Mouse (Mus musculus) erythroblast, embryonic 14.5 days (primary cell): ENCODE measurements around the gene Hist1h2aa. TPM values are rescaled to one million over a fixed set of nuclear protein-coding genes. Genes with fewer than 3 reads are reported as not detected.

Source experiments
- H3K27me3 ChIP-seq: 2 replicates; pipeline ENCODE4 v1.6.1; 2012; ENCODE audit warnings: inconsistent platforms; ENCODE audit not compliant: control insufficient read depth
- H3K36me3 ChIP-seq: 2 replicates; pipeline ENCODE4 v1.6.1; 2012; ENCODE audit warnings: mild to moderate bottlenecking, inconsistent platforms; ENCODE audit not compliant: control insufficient read depth
- H3K4me1 ChIP-seq: 2 replicates; pipeline ENCODE4 v1.6.1; 2012; ENCODE audit warnings: inconsistent platforms; ENCODE audit not compliant: control insufficient read depth
- H3K4me3 ChIP-seq: replicated peaks from 2 replicates; pipeline ENCODE3; 2012; ENCODE audit warnings: moderate library complexity, mild to moderate bottlenecking, inconsistent platforms
- H3K9me3 ChIP-seq: 2 replicates; pipeline ENCODE4 v1.6.1; 2012; ENCODE audit warnings: low read length, inconsistent platforms, mixed read lengths; ENCODE audit not compliant: control insufficient read depth
- GATA1 ChIP-seq: IDR thresholded peaks from 2 replicates; pipeline ENCODE4 v1.6.1; 2012; ENCODE audit warnings: low read length, inconsistent platforms, mixed read lengths
- TAL1 ChIP-seq: IDR thresholded peaks from 3 replicates; pipeline ENCODE4 v1.6.1; 2012; ENCODE audit warnings: low read length, inconsistent platforms, mixed read lengths
- polyA plus RNA-seq: library from polyadenylated mRNA; stranded (reverse); fragments of >175 nt; gene quantifications from 2 replicates; pipeline ENCODE4 v1.2.3, GENCODE M21; 2012

Hist1h2aa gene
- polyA plus RNA-seq, 1 experiment, result not detected

GRCm38 (mm10) chr13:23971870-23972269, 37.6 kb downstream of the Hist1h2aa start:
- Histone ChIP-seq H3K4me3 (no peak overlapping the region), H3K9me3 (no peaks in the 10 kb centered on the region), H3K27me3 (no peaks in the 10 kb centered on the region), H3K4me1 (no peaks in the 10 kb centered on the region), H3K36me3 (no peaks in the 10 kb centered on the region)
- TF ChIP-seq TAL1, result no peak
- no peak for TF ChIP-seq GATA1

DNA sequence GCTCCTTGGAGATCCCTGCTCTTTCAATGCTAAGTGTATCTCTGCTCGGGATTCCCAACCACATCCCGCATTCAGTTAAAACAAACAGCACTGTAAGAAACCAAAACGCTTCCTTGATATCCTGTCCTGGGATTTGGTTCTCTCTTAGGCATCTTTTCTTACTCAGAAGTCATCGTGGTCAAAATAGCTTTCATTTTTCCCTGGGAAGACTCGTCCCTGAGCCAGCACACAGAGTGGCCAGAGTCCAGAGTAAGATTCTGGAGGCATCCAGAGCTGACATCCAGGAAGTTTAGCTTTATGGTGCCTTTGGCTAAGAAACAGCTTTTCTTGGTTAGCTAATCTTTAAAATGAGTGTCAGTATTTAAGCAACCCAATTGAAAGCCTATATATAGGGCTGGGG, 38.0 kb downstream of the Hist1h2aa start:
- Histone ChIP-seq H3K27me3 (no peaks in the 10 kb centered on the region), H3K4me1 (no peaks in the 10 kb centered on the region), H3K4me3 (no peak overlapping the region), H3K36me3 (no peaks in the 10 kb centered on the region), H3K9me3 (no peaks in the 10 kb centered on the region)
- TF ChIP-seq TAL1, result no peak
- TF ChIP-seq GATA1, result no peak

Other genes starting within 250 kb of the Hist1h2aa start
- 0.10 TPM in 1 of 2 replicates, not detected in the other for gene Hist1h1t, start 238.6 kb upstream of the Hist1h2aa start, polyA plus RNA-seq
- gene Hist1h4c, start 236.0 kb upstream of the Hist1h2aa start, polyA plus RNA-seq, result 0.93 and 3.0 TPM in 2 replicates
- gene Hfe, start 223.6 kb upstream of the Hist1h2aa start, polyA plus RNA-seq, result 0.15 and 0.53 TPM in 2 replicates
- 54.6 and 94.3 TPM in 2 replicates for gene Hist1h1c, start 195.7 kb upstream of the Hist1h2aa start, polyA plus RNA-seq
- gene Hist1h3c, start 188.9 kb upstream of the Hist1h2aa start, polyA plus RNA-seq, result 3.8 and 7.0 TPM in 2 replicates
- 5.4 and 12.1 TPM in 2 replicates for gene Hist1h2bb, start 187.7 kb upstream of the Hist1h2aa start, polyA plus RNA-seq
- 9.1 and 22.3 TPM in 2 replicates for gene Hist1h2ab, start 183.3 kb upstream of the Hist1h2aa start, polyA plus RNA-seq
- gene Hist1h3b, start 182.2 kb upstream of the Hist1h2aa start, polyA plus RNA-seq, result 6.2 and 23.6 TPM in 2 replicates
- gene Hist1h4b, start 177.4 kb upstream of the Hist1h2aa start, polyA plus RNA-seq, result 4.5 and 11.8 TPM in 2 replicates
- 10.2 and 21.5 TPM in 2 replicates for gene Hist1h4a, start 173.2 kb upstream of the Hist1h2aa start, polyA plus RNA-seq
- gene Hist1h3a, start 172.1 kb upstream of the Hist1h2aa start, polyA plus RNA-seq, result 1.5 and 4.0 TPM in 2 replicates
- 1.4 TPM in 2 replicates for gene Hist1h1a, start 170.8 kb upstream of the Hist1h2aa start, polyA plus RNA-seq
- not detected in 2 replicates for gene Trim38, start 164.5 kb upstream of the Hist1h2aa start, polyA plus RNA-seq
- gene Slc17a2, start 127.5 kb upstream of the Hist1h2aa start, polyA plus RNA-seq, result not detected in 2 replicates
- 0.01 TPM in 1 of 2 replicates, not detected in the other for gene Slc17a3, start 95.0 kb upstream of the Hist1h2aa start, polyA plus RNA-seq
- gene Slc17a1, start 66.7 kb upstream of the Hist1h2aa start, polyA plus RNA-seq, result not detected in 2 replicates
- gene Slc17a4, start 19.5 kb upstream of the Hist1h2aa start, polyA plus RNA-seq, result not detected in 2 replicates
- not detected in 2 replicates for gene Hist1h2ba, start 306 bp upstream of the Hist1h2aa start, polyA plus RNA-seq
- not detected in 2 replicates for gene Scgn, start 56.8 kb downstream of the Hist1h2aa start, polyA plus RNA-seq